Mouse (Mus musculus) liver, embryonic 12.5 days (tissue): ENCODE measurements around the gene Mapk10. TPM values are rescaled to one million over a fixed set of nuclear protein-coding genes. Genes with fewer than 3 reads are reported as not detected.

Experiments used
- ATAC-seq: fragments of 200-750 bp; cut with Nextera tagmentation; 2 replicates; pipeline ENCODE4 v1.8.0; 2017; ENCODE audit warnings: moderate number of reproducible peaks, mild to moderate bottlenecking, moderate library complexity
- H3K27ac ChIP-seq: fragments of 300-500 bp; sonication (generic); 2 replicates; pipeline ENCODE4 v1.5.1; 2016; ENCODE audit warnings: mild to moderate bottlenecking
- H3K27me3 ChIP-seq: fragments of 300-500 bp; sonication (generic); replicated peaks from 2 replicates; pipeline ENCODE4 v1.6.1; 2016; ENCODE audit warnings: mild to moderate bottlenecking, moderate library complexity
- H3K36me3 ChIP-seq: fragments of 300-500 bp; sonication (generic); 2 replicates; pipeline ENCODE4 v1.6.1; 2016; ENCODE audit warnings: mild to moderate bottlenecking, moderate library complexity
- H3K4me1 ChIP-seq: fragments of 300-500 bp; sonication (generic); 2 replicates; pipeline ENCODE4 v1.6.1; 2016
- H3K4me2 ChIP-seq: fragments of 300-500 bp; sonication (generic); 2 replicates; pipeline ENCODE4 v1.6.1; 2016; ENCODE audit warnings: mild to moderate bottlenecking, moderate library complexity
- H3K4me3 ChIP-seq: fragments of 300-500 bp; sonication (generic); 2 replicates; pipeline ENCODE4 v1.5.1; 2016; ENCODE audit warnings: mild to moderate bottlenecking, moderate library complexity
- H3K9ac ChIP-seq: fragments of 300-500 bp; sonication (generic); 2 replicates; pipeline ENCODE4 v1.6.1; 2016; ENCODE audit warnings: mild to moderate bottlenecking, moderate library complexity
- H3K9me3 ChIP-seq: fragments of 300-500 bp; sonication (generic); replicated peaks from 2 replicates; pipeline ENCODE4 v1.6.1; 2016; ENCODE audit warnings: mild to moderate bottlenecking, moderate library complexity
- WGBS: fragments of 180-500 bp; shearing (Covaris S2); methylation state at CpG from one replicate; pipeline ENCODE4 v1.1.7; 2016; ENCODE audit not compliant: insufficient replicate concordance; 5-methylcytosine and 5-hydroxymethylcytosine counted together
- polyA plus RNA-seq: library from polyadenylated mRNA; unstranded; fragments of >200 nt; fragmentation: Nextera tagmentation; extraction: Ambion mirVana; gene quantifications from 2 replicates; pipeline ENCODE4 v1.2.1, GENCODE M21; 2016

Mapk10 gene
- polyA plus RNA-seq, 1 experiment from 2014 or later = 0.02 TPM

DNA sequence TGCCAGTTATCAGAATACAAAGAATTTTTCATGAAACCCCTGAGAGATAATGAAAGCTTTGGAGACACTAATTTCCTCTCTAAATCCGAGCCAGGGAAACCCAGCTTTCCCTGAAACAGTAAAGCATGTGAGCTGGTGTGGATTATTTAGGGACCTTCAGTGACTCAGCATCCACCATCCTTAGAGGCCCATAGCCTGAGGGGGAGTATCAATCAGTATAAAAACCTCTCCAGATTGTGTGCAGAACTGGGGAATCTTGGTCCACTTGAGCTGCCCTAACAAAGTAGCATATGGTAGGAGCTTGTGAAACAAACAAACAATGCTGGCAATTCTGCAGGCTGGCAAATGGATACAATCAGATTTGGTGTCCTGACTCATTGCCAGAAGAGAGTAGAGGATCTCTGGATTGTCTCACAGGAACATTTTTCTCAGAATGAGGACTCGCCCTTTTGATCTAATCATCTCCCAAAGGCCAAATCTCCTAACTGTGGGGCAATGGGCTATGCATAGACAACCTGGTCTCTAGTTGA lies 13.3 kb downstream of the Mapk10 start:
- H3K36me3 ChIP-seq = no peaks in the 10 kb centered on the region
- no peak for ATAC-seq
- H3K9me3 ChIP-seq = no peaks in the 10 kb centered on the region
- WGBS = 46% methylated on average over 2 of the region's 2 CpGs
- no peaks in the 10 kb centered on the region for H3K27me3 ChIP-seq
- no peak overlapping the region for H3K4me2 ChIP-seq
- no peak overlapping the region for H3K4me3 ChIP-seq
- no peaks in the 10 kb centered on the region for H3K4me1 ChIP-seq
- H3K27ac ChIP-seq = no peak overlapping the region
- H3K9ac ChIP-seq = no peak overlapping the region

GRCm38 (mm10) chr5:103194549-103194948 lies 16.6 kb downstream of the Mapk10 start:
- Histone ChIP-seq H3K4me3 (no peak overlapping the region), H3K4me1 (no peaks in the 10 kb centered on the region), H3K27me3 (no peaks in the 10 kb centered on the region), H3K9ac (no peak overlapping the region), H3K27ac (no peak overlapping the region), H3K9me3 (no peaks in the 10 kb centered on the region), H3K4me2 (no peak overlapping the region), H3K36me3 (no peaks in the 10 kb centered on the region)
- WGBS = 65% methylated on average over 6 of the region's 6 CpGs
- no peak for ATAC-seq

- ATAC-seq = no peak
- Histone ChIP-seq H3K4me2 (no peak overlapping the region), H3K27ac (no peak overlapping the region), H3K4me1 (no peaks in the 10 kb centered on the region), H3K27me3 (no peaks in the 10 kb centered on the region), H3K9ac (no peak overlapping the region), H3K9me3 (no peaks in the 10 kb centered on the region), H3K36me3 (no peaks in the 10 kb centered on the region), H3K4me3 (no peak overlapping the region)
- 59% methylated on average over 3 of the region's 3 CpGs for WGBS
Measured at GRCm38 (mm10) chr5:103193700-103194099, 17.4 kb downstream of the Mapk10 start.

GRCm38 (mm10) chr5:103191577-103191976 lies 19.6 kb downstream of the Mapk10 start:
- H3K4me2 ChIP-seq = no peak overlapping the region
- ATAC-seq = no peak
- H3K9me3 ChIP-seq = no peaks in the 10 kb centered on the region
- no peaks in the 10 kb centered on the region for H3K36me3 ChIP-seq
- WGBS = 29% methylated on average over 4 of the region's 4 CpGs
- no peaks in the 10 kb centered on the region for H3K4me1 ChIP-seq
- no peaks in the 10 kb centered on the region for H3K27me3 ChIP-seq
- no peak overlapping the region for H3K9ac ChIP-seq
- no peak overlapping the region for H3K4me3 ChIP-seq
- no peak overlapping the region for H3K27ac ChIP-seq

DNA sequence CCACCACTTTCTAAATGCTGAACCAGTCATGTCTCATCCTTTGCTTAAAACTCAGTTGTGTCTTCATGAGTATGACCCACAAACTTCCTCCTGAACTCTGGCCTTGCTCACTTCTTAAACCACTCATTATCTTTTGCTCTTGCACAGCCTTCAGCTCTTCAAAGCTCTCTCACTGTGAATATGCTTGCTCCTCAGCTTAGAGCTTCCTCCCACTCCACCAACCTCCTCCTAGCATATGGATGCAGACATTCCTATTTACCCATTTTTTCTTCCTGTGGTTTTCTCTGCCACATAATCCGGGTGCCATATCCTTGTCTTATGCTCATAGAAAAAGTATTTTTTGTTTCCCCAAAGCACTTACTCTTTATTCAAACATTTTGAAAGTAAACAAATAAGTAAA lies 26.9 kb downstream of the Mapk10 start:
- WGBS = 45% methylated on average over 1 of the region's 1 CpGs
- Histone ChIP-seq H3K9me3 (no peaks in the 10 kb centered on the region), H3K27ac (no peak overlapping the region), H3K4me2 (no peak overlapping the region), H3K36me3 (no peaks in the 10 kb centered on the region), H3K4me3 (no peak overlapping the region), H3K27me3 (no peaks in the 10 kb centered on the region), H3K9ac (no peak overlapping the region), H3K4me1 (no peaks in the 10 kb centered on the region)
- no peak for ATAC-seq

DNA sequence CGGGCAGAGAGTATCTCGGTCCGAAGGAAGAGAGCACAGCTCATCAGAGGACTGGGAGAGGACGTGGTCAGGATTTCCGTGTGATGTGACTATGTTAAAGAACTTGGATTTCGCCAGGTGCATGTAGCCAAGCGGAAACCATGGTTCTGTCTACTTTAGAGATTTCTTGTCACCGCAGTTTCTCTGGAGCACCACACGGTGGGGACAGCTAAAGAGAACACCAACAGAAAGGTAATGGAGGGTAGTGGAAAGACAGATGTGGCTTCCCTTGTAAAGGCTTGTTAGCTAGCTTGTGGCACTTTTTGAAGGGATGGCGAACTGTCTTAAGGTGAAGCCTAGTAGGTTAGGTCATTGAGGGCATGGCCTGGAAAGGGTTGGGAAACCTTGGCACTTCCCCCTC lies 29.5 kb downstream of the Mapk10 start:
- WGBS = 67% methylated on average over 10 of the region's 10 CpGs
- no peak for ATAC-seq
- H3K4me2 ChIP-seq = no peak overlapping the region

DNA sequence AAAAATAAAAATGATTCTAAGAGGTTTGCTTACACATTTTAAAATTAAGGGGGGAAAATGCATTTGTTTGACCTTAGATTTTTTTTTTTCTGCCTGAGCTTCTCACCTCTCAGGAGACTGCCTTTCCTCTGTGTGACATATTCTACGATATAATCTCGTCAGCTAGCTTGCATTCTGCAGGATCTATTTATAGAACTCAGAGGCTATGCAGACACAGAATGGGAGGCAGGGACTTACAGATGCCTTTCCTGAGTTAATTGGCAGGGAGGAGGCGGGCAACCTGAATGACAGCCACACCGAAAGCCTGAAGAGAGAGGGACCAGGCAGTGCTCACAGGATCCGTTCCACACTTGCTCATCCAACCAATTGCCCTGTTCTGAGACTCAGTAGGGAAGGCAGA lies 34.1 kb downstream of the Mapk10 start:
- Histone ChIP-seq H3K9me3 (no peaks in the 10 kb centered on the region), H3K27me3 (no peaks in the 10 kb centered on the region), H3K27ac (no peak overlapping the region), H3K36me3 (no peaks in the 10 kb centered on the region), H3K4me1 (no peaks in the 10 kb centered on the region), H3K4me3 (no peak overlapping the region), H3K9ac (no peak overlapping the region), H3K4me2 (no peak overlapping the region)
- 41% methylated on average over 5 of the region's 5 CpGs for WGBS
- ATAC-seq = no peak

More for the DNA sequence above, 29.5 kb downstream of the Mapk10 start:
- Histone ChIP-seq H3K4me1 (no peaks in the 10 kb centered on the region), H3K27ac (no peak overlapping the region), H3K36me3 (no peaks in the 10 kb centered on the region), H3K9me3 (no peaks in the 10 kb centered on the region), H3K27me3 (no peaks in the 10 kb centered on the region), H3K4me3 (no peak overlapping the region), H3K9ac (no peak overlapping the region)

DNA sequence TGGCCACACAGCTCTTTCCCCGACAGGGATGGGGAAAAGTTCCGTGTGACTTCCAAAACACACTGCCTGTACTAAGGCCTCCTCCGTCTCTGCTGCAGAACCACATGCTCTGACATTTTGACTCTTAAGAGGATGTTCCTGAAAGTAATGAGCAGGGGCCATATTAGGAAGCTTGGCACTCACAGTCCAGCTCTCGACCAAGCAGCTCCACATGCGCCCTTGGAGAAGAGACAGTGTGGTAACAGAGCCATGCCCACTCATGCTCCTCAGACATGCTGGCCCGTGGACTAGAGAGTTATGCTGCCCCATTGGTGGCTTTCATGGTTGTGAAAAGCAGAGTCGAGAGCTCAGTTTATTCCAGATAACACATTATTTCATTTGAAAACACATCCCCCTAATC lies 35.1 kb downstream of the Mapk10 start:
- Histone ChIP-seq H3K4me2 (no peak overlapping the region), H3K9ac (no peak overlapping the region), H3K27ac (no peak overlapping the region), H3K36me3 (no peaks in the 10 kb centered on the region), H3K27me3 (no peaks in the 10 kb centered on the region), H3K9me3 (no peaks in the 10 kb centered on the region), H3K4me3 (no peak overlapping the region), H3K4me1 (no peaks in the 10 kb centered on the region)
- WGBS = 70% methylated on average over 7 of the region's 7 CpGs
- ATAC-seq = no peak

DNA sequence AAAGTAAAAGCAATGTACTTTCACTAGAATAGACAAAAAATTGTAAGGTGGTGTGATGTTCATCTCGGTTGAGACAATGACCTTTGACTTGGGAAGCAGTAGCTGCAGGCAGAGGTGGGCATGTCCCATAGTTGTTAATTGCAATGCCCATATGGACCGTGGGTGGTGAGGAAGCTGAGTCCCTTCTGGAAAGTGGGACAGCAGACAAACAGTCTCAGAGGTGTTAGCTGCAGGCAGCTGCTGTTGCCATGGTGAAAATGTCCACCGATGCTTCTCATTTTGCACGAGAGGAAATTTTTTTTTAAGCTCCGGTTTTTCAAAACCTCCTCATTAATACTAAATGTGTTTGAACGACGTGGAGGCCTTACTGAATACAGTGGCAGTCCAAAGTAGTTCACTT lies 36.5 kb downstream of the Mapk10 start:
- WGBS = 61% methylated on average over 7 of the region's 7 CpGs
- H3K4me3 ChIP-seq = no peak overlapping the region

DNA sequence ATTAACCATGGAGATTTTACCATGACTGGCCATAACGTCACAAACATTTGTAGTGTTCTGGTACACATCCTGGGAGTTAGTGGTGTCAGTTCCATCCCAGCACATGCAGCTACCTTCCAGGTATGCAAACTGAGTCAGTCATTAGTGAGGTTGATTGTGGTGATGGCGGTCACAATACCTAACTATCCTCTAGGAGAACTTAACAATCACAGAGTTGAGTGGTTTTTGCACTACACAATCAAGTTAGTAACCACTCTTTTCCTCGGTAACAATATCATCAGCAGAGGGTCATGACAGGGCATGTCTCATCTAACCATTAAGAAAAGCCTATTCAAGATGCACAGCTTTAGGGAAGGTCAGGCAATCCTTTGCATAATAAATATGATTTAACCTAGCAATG lies 39.9 kb downstream of the Mapk10 start:
- no peaks in the 10 kb centered on the region for H3K9me3 ChIP-seq
- no peaks in the 10 kb centered on the region for H3K36me3 ChIP-seq
- no peak overlapping the region for H3K27ac ChIP-seq
- H3K9ac ChIP-seq = no peak overlapping the region
- H3K4me3 ChIP-seq = no peak overlapping the region
- ATAC-seq = no peak
- H3K4me1 ChIP-seq = no peaks in the 10 kb centered on the region
- WGBS = 67% methylated on average over 3 of the region's 3 CpGs
- H3K4me2 ChIP-seq = no peak overlapping the region
- no peaks in the 10 kb centered on the region for H3K27me3 ChIP-seq

More for the DNA sequence above, 36.5 kb downstream of the Mapk10 start:
- Histone ChIP-seq H3K36me3 (no peaks in the 10 kb centered on the region), H3K4me2 (no peak overlapping the region), H3K27me3 (no peaks in the 10 kb centered on the region), H3K4me1 (no peaks in the 10 kb centered on the region), H3K9ac (no peak overlapping the region), H3K27ac (no peak overlapping the region), H3K9me3 (no peaks in the 10 kb centered on the region)
- ATAC-seq = no peak

DNA sequence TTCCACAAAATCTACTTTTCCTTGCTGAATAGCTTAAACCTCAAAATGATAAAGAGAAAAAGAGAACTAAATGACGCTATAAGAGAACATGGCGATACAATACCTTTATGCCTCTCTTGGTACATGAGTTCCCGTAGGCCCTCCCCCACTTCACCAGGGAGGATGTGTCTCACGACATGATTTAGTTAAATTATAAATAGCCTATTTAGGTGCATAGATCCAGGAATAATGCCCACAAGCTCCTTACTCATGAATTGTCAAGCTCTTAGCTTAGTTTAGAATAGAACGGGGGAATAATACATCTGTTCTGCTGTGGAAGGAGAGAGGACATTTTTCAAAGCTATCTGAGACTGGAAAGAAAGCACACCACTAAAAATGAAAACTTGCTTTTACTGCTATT lies 43.8 kb downstream of the Mapk10 start:
- Histone ChIP-seq H3K27ac (no peak overlapping the region), H3K9ac (no peak overlapping the region), H3K36me3 (no peaks in the 10 kb centered on the region), H3K4me1 (no peaks in the 10 kb centered on the region), H3K27me3 (no peaks in the 10 kb centered on the region), H3K9me3 (no peaks in the 10 kb centered on the region), H3K4me3 (no peak overlapping the region), H3K4me2 (no peak overlapping the region)
- ATAC-seq = no peak
- 72% methylated on average over 5 of the region's 5 CpGs for WGBS

GRCm38 (mm10) chr5:103166755-103167154 lies 44.4 kb downstream of the Mapk10 start:
- no peak overlapping the region for H3K4me2 ChIP-seq
- WGBS = 51% methylated on average over 2 of the region's 2 CpGs

GRCm38 (mm10) chr5:103164022-103164421 lies 47.1 kb downstream of the Mapk10 start:
- Histone ChIP-seq H3K27ac (no peak overlapping the region), H3K4me3 (no peak overlapping the region), H3K36me3 (no peaks in the 10 kb centered on the region), H3K4me1 (no peaks in the 10 kb centered on the region), H3K9me3 (no peaks in the 10 kb centered on the region), H3K9ac (no peak overlapping the region), H3K27me3 (no peaks in the 10 kb centered on the region), H3K4me2 (no peak overlapping the region)
- 72% methylated on average over 3 of the region's 3 CpGs for WGBS
- ATAC-seq = no peak

More at GRCm38 (mm10) chr5:103166755-103167154, 44.4 kb downstream of the Mapk10 start:
- Histone ChIP-seq H3K9ac (no peak overlapping the region), H3K9me3 (no peaks in the 10 kb centered on the region), H3K27me3 (no peaks in the 10 kb centered on the region), H3K4me3 (no peak overlapping the region), H3K4me1 (no peaks in the 10 kb centered on the region), H3K36me3 (no peaks in the 10 kb centered on the region), H3K27ac (no peak overlapping the region)
- ATAC-seq = no peak
